Mouse (Mus musculus) B cell, adult 2 months (primary cell): ENCODE data around the gene Ap2a1.

Experiments used
- DNase-seq, 2 experiments: peaks; one replicate each; pipeline ENCODE4 v3.0.0; 2022

Ap2a1 gene

GRCm38 (mm10) chr7:44952611-44953306 lies 23.5 kb upstream of the Ap2a1 start:
- DNase-seq: peak; percentile 65 to 68

DNA sequence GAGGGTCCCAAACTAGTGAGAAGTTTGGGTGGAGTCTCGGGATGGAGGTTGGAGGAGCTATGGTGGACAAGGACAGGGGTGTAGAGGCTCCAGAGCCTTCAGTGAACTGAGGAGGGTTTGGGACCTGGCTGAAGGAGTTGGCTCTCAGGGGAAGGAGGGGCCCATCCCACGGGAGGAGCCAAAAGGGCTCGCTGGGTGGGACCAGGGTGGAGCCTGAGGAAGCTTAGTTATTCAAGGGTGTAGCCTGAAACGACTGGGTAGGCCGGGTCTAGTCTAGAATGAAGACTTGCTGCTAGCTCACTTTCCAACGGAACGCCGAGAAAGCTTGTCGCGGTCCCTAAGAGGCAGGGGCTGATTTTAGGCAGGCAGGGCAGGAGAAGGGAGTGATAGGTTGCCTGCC lies 22.7 kb upstream of the Ap2a1 start:
- DNase-seq: peak; percentile 21 to 28

DNA sequence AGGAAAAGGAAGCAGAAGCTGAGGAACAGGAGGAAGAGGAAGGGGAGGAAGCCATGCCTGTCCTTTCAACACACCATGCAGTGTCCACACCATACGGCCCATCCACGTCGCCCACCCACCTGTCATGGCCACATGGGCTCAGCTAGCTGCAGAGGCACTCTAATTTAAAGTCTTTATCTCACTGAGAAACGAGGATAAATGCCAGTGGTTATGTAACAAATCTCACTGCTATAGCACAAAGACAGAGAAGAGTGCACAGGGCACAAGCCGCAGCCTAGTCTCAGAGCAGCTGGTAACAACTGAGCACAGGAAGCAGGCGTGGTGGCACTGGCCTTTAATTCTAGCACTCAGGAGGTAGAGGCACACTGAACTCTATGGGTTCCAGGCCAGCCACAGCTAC lies 20.6 kb upstream of the Ap2a1 start:
- no peak for DNase-seq

- no peak for DNase-seq
Observed at GRCm38 (mm10) chr7:44942904-44943303, 13.6 kb upstream of the Ap2a1 start, which contains the start of gene Tsks. Tsks (plus strand) TSS chr7:44943204.

DNA sequence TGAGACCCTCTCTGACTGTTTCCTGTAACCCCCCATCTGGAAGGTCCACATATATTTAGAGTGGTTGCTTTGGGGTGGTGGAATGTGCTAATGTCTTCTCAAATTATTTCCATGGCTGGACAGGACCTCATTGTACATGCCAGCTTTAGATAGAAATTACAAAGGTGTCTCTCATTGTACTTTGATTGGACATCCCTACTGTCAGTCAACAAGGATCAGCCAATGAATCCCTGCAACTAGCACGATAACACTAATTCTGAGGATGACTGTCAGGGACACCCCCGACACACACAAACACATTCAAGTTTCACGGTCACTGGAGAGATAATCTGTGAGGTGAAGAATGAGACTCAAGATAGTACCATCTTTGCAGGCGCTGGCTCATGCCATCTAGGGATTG lies 9.4 kb upstream of the Ap2a1 start:
- no peak for DNase-seq

DNA sequence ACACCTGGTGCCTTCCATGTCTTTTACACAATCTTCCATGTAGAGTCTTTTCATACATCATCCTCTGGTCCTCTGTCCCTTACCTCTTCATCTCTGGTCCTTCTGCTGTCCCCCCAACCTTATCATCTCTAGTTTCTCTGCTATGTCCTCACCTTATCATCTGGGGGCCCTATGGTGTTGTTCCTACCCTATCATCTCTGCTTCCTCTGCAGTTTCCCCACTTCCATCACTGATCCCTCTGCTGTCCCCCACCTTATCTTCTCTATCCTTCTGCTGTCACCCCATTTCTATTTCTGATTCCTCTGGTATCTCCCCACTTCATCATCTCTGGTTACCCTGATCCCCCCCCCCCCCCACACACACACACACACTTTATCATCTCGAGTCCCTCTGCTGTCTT lies 726 bp downstream of the Ap2a1 start:
- DNase-seq: no peak

DNA sequence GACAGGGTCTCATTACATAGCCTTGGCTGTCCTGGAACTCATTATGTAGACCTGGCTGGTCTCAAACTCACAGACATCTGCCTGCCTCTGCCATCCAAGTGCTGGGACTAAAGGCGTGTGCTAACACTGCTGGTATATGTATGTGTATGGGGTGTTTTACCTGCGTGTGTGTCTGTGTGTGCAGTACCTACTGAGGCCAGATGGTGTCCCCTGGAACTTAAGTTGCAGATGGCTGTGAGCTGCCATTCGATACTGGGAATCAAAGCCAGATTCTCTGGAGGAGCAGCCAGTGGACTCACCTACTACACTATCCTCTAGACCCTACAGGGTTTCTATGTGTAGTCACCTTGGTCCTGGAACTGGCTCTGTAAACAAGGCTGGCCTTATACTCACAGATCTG lies 3.8 kb downstream of the Ap2a1 start:
- DNase-seq: peak; percentile 33 to 40

DNA sequence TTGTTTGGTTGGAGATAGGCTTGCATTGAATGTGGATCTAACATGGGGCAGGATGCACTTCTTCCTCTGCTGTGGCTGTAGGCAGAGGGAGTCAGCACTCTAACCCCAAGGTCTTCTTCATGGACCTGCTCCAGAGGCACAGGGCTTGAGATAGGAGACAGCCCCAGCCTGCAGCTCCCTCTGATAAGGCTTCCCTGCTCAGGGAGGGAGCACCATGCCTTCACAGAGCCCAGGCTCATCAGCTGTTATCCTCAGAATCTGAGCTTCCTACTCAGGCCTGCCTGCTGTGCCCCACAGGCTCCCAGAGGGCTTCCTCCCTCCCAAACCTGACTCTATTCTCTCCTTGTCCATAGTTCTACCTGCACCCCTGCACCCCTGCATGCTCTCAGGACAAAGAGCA lies 6.8 kb downstream of the Ap2a1 start:
- DNase-seq: no peak

- no peak for DNase-seq
Observed at GRCm38 (mm10) chr7:44919127-44919526, 10.2 kb downstream of the Ap2a1 start.

GRCm38 (mm10) chr7:44918219-44918618 lies 11.1 kb downstream of the Ap2a1 start:
- no peak for DNase-seq

- no peak for DNase-seq
Observed at GRCm38 (mm10) chr7:44916881-44917280, 12.4 kb downstream of the Ap2a1 start.

- no peak for DNase-seq
Observed at GRCm38 (mm10) chr7:44916191-44916590, 13.1 kb downstream of the Ap2a1 start.

DNA sequence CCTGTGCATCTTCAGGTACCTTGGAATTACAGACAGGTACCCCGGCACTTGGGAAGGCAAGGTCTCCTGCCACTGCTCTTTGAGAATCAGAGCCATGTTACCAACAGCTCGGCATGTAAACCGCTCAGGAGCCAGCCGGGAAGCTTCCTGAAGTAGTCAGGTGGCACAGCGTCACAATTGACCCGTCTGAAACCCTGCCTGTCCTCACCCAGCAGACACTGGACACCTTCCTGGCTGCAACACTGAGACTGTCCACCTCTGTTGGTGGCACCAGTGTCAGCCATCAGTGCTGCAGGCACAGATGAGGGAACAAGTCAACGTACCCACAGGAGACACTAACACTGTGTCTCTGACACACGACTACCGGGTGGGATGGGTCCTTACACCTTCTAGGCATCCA lies 14.0 kb downstream of the Ap2a1 start:
- no peak for DNase-seq

DNA sequence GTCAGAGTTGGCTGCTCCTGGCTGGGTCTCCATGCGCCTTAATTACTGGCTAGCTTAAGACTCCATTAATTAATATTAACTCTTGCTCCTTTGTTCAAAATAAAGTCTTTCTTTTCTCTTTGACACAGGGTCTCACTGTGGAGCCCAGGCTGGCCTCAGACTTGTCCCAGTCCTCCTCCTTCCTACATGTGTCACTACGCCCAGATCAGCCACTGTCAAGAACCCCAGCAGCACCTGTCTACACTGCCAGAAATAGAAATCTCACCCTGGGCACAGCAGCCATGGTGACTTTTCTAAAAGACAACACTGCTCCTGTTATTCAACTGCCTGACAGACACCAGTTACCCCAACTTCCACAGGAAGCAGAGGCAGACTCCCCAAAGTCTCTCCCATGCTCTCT lies 14.9 kb downstream of the Ap2a1 start:
- DNase-seq: no peak

GRCm38 (mm10) chr7:44908706-44909476 lies 20.4 kb downstream of the Ap2a1 start:
- DNase-seq: no peak

DNA sequence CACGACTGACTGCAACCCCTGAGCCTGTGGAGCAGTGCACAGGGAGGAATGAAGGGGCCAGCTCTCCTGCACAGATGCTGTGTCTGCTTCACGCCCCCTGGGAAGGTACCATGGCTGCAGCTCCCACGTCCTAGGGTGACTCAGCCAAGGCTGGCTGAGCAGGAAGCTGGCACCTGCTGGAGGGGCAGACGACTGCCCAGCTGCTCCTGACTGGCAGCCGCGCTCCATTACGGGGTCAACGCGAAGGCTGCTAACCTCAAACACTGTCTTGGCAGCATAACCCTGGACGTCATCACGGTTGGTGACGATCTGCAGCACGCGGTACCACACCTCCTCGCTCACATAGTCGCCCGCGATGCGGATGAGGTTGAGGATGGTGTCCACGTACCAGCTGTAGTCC lies 23.9 kb downstream of the Ap2a1 start:
- no peak for DNase-seq

DNA sequence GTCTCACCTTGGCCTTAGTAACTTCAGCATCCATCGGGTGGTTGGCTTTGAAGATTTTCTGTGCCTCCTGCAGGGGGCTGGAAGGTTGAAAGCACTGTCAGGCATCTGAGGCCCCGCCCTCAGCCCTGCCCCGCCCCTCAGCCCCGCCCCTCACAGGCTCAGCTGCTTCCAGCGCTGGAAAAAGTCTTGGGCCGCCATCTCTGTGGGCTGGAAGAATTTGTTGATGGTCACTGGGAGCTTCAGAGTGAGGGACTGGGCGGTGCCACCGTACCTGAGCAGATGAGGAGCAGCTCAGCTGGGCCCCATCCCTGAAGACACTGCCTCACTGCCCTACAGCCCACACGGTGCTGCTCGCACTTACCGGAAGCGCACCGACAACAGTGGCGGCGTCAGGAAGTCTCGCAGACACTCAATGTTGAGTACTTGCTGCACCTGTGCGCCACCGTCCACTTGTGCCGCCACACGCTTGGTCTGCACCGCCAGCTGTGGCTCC lies 28.0 kb downstream of the Ap2a1 start:
- peak; percentile 63 to 64 for DNase-seq

GRCm38 (mm10) chr7:44900632-44901031 lies 28.7 kb downstream of the Ap2a1 start:
- no peak for DNase-seq

DNA sequence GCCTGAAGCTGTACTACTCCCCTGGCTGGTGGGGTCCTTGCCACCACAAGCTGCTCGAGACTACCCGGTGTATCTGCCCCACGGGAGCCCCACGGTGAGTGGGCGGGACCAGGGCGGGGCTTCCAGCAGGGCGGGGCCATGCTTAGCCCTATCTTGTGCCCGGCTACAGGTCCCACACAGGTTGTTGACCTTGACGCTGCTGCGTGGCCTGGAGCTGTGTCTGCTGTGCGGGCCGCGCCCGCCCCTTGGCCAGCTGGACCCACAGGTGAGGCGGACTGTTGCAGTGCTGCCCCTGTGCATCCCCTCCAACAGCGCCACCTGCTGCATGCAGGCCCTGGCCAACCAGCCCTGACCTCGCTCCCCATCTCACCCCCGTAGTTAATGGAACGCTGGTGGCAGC lies 30.7 kb downstream of the Ap2a1 start:
- DNase-seq: peak; percentile 27 to 30

- DNase-seq: no peak
Observed at GRCm38 (mm10) chr7:44896499-44896898, 32.8 kb downstream of the Ap2a1 start.

DNA sequence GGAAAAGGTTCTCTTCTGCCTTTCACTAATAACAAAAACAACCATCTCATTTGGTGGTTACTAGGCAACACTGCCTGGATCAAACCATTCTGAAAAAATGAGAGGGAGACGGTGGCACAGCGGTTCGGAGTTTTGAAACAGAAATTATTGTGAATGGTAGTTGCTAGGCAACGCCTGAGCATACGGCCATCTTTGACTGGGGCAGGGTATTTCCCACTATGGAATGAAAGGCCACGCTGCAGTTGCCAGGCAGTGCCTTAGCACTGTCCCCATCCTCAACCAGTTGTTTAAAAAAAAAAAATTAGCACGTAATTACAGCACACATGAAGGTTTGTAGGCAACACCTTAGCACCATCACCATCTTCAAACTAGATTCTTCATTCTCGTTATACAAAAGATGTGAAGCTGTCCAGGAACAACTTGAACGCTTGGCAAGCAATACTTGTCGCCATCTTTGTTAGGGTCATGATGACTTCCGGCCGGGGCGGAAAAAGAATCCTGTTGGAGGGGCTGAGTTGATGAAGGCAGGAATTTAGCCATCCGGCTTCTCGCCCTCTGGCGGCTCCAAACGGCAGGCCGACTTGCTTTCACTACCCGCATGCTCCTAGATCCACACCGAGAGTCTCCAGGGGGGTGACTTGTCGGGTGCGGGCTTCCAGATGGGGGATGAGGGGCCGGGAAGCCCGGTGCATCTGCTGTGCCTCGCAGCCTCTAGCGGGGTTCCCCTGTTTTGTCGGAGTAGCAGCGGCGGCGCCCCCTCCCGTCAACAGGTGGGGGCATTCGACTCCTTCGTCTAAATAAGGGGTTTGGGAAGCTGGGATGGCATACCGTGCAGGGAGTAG lies 33.5 kb downstream of the Ap2a1 start, which contains the start of gene Fuz:
TSS of gene Fuz (plus strand) at position 487 of the 842 bp plus-strand sequence.
- DNase-seq: peak; percentile 87

DNA sequence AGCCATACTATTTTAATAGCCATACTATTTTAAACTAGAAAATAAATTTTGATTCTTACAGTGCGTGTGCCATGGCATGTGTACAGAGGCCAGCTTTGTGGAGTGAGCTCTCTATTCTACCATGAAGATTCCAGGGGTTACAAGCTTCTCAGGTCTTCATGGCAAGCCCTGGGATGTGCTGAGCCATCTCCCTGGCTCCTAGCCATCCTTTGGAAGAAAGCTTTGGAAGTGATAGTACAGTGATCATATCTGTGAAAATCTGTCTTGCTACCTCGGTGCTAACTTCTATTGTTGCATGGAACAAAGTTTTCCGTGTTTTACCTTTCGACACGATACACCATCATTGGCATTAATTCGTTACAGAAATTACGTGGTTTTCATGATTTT lies 34.1 kb downstream of the Ap2a1 start:
- DNase-seq: peak in 1 of 2 experiments; percentile 12

DNA sequence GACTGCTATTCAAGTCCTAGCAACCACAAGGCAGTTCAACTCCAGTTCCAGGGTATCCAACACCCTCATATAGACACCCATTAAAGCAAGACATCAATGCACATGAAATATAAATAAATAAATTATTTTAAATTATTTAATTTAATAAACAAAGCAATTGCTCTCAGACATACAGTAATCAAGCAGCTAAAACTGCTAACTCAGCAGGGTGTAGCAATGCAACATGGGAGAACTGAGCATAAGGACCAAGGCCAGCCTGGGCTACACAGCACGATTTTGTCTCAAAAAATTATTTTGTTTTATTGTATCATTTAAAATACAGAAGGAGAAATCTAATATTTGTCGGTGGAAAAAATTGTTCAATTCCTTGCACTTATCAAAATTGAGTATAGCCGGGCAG lies 35.1 kb downstream of the Ap2a1 start:
- DNase-seq: no peak
